Mouse (Mus musculus): ENCODE data around the gene Cep78. TPM values are rescaled to one million over a fixed set of nuclear protein-coding genes. Genes with fewer than 3 reads are reported as not detected.

Cep78 gene
- polyA plus RNA-seq, 1 experiment from 2014 or later, result 14.4 TPM

Other genes with a start within 250 kb of the Cep78 start
- gene Psat1, start 37.7 kb downstream of the Cep78 start, polyA plus RNA-seq (2015; fragmentation: Nextera tagmentation; extraction: Ambion mirVana), result 65.1 and 73.5 TPM in 2 replicates
- 26.2 and 26.7 TPM in 2 replicates for gene Gnaq, start 147.8 kb upstream of the Cep78 start, polyA plus RNA-seq (2015; fragmentation: Nextera tagmentation; extraction: Ambion mirVana)